Mouse (Mus musculus) limb, embryonic 11.5 days (tissue): ENCODE measurements around the gene Abca3. TPM values are rescaled to one million over a fixed set of nuclear protein-coding genes. Genes with fewer than 3 reads are reported as not detected.

Experiments used
- ATAC-seq: fragments of 200-750 bp; cut with Nextera tagmentation; 2 replicates; pipeline ENCODE4 v1.8.0; 2017; ENCODE audit warnings: low read depth; ENCODE audit not compliant: insufficient number of reproducible peaks, low FRiP score, low TSS enrichment
- DNase-seq: peaks from one replicate; pipeline ENCODE4 v3.0.0-alpha.2; 2015; ENCODE audit warnings: low spot score
- H3K27ac ChIP-seq: fragments of 300-500 bp; sonication (generic); replicated peaks from 2 replicates; pipeline ENCODE4 v1.5.1; 2014; ENCODE audit warnings: low read depth, mild to moderate bottlenecking, low read length
- H3K27me3 ChIP-seq: fragments of 300-500 bp; sonication (generic); 2 replicates; pipeline ENCODE4 v1.6.1; 2014; ENCODE audit warnings: mild to moderate bottlenecking, low read length, mixed read lengths; ENCODE audit not compliant: control insufficient read depth, insufficient read depth
- H3K36me3 ChIP-seq: fragments of 300-500 bp; sonication (generic); 2 replicates; pipeline ENCODE4 v1.6.1; 2014; ENCODE audit warnings: mild to moderate bottlenecking, low read length, moderate library complexity, mixed read lengths; ENCODE audit not compliant: control insufficient read depth, insufficient read depth
- H3K4me1 ChIP-seq: fragments of 300-500 bp; sonication (generic); 2 replicates; pipeline ENCODE4 v1.6.1; 2014; ENCODE audit warnings: low read length, mixed read lengths; ENCODE audit not compliant: control insufficient read depth, insufficient read depth
- H3K4me2 ChIP-seq: fragments of 300-500 bp; sonication (generic); 2 replicates; pipeline ENCODE4 v1.6.1; 2014; ENCODE audit warnings: low read depth, mild to moderate bottlenecking, moderate library complexity; ENCODE audit not compliant: severe bottlenecking
- H3K4me3 ChIP-seq: fragments of 300-500 bp; sonication (generic); 2 replicates; pipeline ENCODE4 v1.5.1; 2014; ENCODE audit warnings: low read depth, low read length
- H3K9ac ChIP-seq: fragments of 300-500 bp; sonication (generic); 2 replicates; pipeline ENCODE4 v1.6.1; 2014; ENCODE audit warnings: mild to moderate bottlenecking, low read length
- H3K9me3 ChIP-seq: fragments of 300-500 bp; sonication (generic); 2 replicates; pipeline ENCODE4 v1.6.1; 2016; ENCODE audit warnings: low read length; ENCODE audit not compliant: control insufficient read depth
- WGBS: fragments of 180-500 bp; shearing (Covaris S2); extraction: QIAGEN DNeasy Blood & Tissue Kit; methylation state at CpG from one replicate; pipeline ENCODE4 v1.1.7; 2014; 5-methylcytosine and 5-hydroxymethylcytosine counted together
- polyA plus RNA-seq: library from polyadenylated mRNA; unstranded; fragments of >200 nt; fragmentation: Nextera tagmentation; extraction: Ambion mirVana; gene quantifications from 2 replicates; pipeline ENCODE4 v1.2.1, GENCODE M21; 2014

The Abca3 gene
- polyA plus RNA-seq, 1 experiment from 2014 or later, result 3.0 TPM

DNA sequence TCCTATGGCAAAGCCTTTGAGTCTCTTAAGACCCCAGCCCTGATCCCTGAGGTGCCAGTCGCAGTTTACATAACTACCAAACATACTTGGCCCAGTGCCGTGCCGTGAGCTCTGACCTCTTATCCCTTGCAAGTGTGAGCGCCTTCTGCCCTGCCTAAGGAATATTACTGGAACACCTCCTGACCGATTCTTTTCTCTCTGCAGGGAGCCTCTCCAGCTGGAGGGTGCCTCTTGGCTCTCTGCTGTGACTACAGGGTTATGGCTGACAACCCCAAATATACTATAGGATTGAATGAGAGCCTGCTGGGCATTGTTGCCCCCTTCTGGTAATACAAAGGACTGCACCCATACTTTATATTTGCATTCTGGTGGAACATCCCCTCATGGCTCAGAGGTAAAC, 85.3 kb downstream of the Abca3 start:
- Histone ChIP-seq H3K4me3 (no peak overlapping the region), H3K27me3 (no peaks in the 10 kb centered on the region), H3K36me3 (peaks cover 8% of the 10 kb centered on the region), H3K4me1 (no peaks in the 10 kb centered on the region), H3K9me3 (no peaks in the 10 kb centered on the region), H3K27ac (no peak overlapping the region), H3K9ac (no peak overlapping the region), H3K4me2 (no peak overlapping the region)
- DNase-seq, result peak; percentile 48
- no peak for ATAC-seq
- WGBS, result 77% methylated on average over 5 of the region's 5 CpGs

DNA sequence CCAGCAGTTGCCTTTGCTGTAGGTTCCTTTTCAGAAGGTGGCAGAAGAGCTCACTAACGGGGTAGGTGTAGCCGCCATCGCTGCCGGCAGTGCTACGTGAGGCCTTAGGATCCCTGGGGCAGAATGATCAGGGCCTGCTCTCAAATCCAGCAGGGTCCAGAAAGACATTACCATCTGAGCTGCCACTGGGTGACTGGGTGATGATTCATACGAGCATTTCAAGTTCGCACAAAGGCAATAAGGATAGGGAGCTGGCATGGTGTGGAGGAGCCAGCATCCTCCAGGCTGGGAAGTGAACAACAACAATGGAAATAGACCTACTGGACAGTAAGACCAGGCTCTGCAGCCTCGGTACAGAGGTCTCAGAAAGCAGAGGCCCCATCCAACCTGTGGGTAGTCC, 88.6 kb downstream of the Abca3 start:
- Histone ChIP-seq H3K27me3 (no peaks in the 10 kb centered on the region), H3K4me3 (no peak overlapping the region), H3K27ac (no peak overlapping the region), H3K9me3 (no peaks in the 10 kb centered on the region), H3K4me1 (no peaks in the 10 kb centered on the region), H3K36me3 (peaks cover 20% of the 10 kb centered on the region), H3K9ac (no peak overlapping the region), H3K4me2 (no peak overlapping the region)
- DNase-seq (no peak), ATAC-seq (no peak)
- WGBS, result 94% methylated on average over 8 of the region's 8 CpGs

DNA sequence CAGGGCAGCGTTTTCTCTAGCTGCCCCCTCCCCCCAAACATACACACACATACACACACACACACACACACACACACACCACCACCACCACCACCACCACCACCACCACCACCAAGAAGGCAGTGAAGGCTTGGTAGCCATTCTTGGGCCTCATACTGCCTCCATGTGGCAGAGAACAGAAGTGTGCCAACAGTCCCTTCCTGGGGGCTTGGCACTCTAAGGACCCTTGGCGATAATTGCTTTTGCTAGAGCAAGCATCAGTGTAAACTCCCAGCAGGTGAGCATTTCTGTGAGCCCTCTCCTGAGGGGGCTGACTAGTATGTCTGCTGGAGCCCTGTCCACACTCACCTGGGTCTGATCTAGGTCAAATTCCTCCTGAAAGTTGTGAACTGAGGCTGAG, 89.4 kb downstream of the Abca3 start:
- H3K4me3 ChIP-seq, result no peak overlapping the region
- H3K9ac ChIP-seq, result no peak overlapping the region
- no peaks in the 10 kb centered on the region for H3K9me3 ChIP-seq
- H3K27me3 ChIP-seq, result no peaks in the 10 kb centered on the region
- peaks cover 25% of the 10 kb centered on the region for H3K36me3 ChIP-seq
- 61% methylated on average over 2 of the region's 2 CpGs for WGBS
- no peak for DNase-seq
- no peaks in the 10 kb centered on the region for H3K4me1 ChIP-seq
- H3K27ac ChIP-seq, result no peak overlapping the region
- no peak overlapping the region for H3K4me2 ChIP-seq
- ATAC-seq, result no peak

DNA sequence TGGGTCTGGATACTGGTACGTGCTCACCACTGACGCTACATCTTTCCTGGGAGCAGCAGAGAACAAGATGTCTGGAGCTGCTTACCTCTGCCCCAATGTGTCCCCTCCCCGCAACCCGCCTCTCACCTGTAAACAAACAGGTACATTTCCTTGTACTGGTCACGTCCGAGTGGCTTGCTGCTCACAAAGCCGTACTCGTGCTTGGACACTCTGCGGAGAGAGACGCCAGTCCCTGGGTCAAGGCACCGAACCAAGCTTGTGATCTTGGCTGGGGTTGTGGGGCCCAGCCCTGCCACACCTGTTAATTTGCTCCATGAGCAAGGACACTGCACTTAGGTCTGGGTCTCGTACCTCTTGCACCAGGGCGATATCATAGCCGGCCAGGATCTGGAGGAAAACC, 90.4 kb downstream of the Abca3 start:
- H3K4me2 ChIP-seq, result no peak overlapping the region
- no peak for DNase-seq
- 90% methylated on average over 14 of the region's 14 CpGs for WGBS
- peaks cover 33% of the 10 kb centered on the region for H3K36me3 ChIP-seq
- H3K27me3 ChIP-seq, result no peaks in the 10 kb centered on the region
- no peaks in the 10 kb centered on the region for H3K4me1 ChIP-seq
- ATAC-seq, result no peak
- H3K9me3 ChIP-seq, result no peaks in the 10 kb centered on the region
- no peak overlapping the region for H3K9ac ChIP-seq
- no peak overlapping the region for H3K27ac ChIP-seq
- no peak overlapping the region for H3K4me3 ChIP-seq

DNA sequence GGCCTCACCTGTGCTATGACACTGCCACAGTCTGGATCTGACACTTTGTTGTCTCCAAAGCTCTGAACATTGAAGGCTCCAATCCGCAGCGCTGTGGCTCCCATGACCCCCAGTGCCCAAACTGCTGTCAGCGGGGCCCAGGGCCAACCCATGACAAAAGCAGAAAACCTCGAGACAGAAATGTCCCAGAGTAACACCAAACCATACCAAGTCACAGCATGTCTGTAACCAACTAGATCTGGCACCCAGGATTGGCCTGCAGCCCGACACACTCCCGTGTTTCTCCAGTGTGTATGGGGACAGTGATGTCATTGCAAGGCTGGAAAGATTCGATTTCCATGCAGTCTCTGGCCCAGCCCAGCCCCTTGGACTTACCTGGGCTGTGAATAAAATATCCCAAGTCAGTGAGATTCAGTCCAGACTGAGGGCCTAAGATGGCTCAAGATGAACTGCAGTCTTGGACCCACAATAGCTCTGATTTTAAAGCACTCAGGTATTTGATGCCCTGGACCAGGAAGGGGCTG, 90.9 kb downstream of the Abca3 start, which contains the start of gene Dnase1l2:
Gene Dnase1l2, minus strand, starts transcription at position 474 of the 524 bp plus-strand sequence.
- Histone ChIP-seq H3K9me3 (no peaks in the 10 kb centered on the region), H3K4me1 (no peaks in the 10 kb centered on the region), H3K27me3 (no peaks in the 10 kb centered on the region), H3K9ac (no peak within 1 kb of the TSS), H3K27ac (no peak within 1 kb of the TSS), H3K4me3 (no peak within 1 kb of the TSS), H3K4me2 (no peak within 1 kb of the TSS), H3K36me3 (peaks cover 37% of the 10 kb centered on the region)
- 83% methylated on average over 7 of the region's 7 CpGs for WGBS
- DNase-seq (no peak), ATAC-seq (no peak)

DNA sequence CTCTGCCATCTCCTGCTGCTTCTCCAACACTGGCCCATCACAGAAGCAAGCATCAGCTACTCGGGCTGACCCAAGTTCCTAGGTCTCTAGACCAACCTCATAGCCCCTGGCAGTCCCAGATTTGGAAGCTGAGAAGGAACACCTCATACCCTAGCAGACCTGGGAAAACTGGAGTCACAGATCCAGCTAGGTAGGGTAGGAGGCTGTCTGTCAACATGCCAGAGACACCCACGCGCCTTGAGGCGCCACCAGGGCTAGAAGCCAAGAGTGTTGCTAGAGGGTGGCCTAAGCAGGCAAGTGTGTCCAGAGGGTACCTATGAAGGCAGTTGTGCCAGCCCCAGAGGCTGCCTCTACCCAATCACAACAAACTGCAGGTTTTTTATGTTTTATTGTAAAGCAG, 91.7 kb downstream of the Abca3 start:
- H3K27me3 ChIP-seq, result no peaks in the 10 kb centered on the region
- 92% methylated on average over 4 of the region's 4 CpGs for WGBS
- no peaks in the 10 kb centered on the region for H3K4me1 ChIP-seq
- no peaks in the 10 kb centered on the region for H3K9me3 ChIP-seq
- no peak for DNase-seq
- no peak overlapping the region for H3K4me2 ChIP-seq
- ATAC-seq, result no peak
- no peak overlapping the region for H3K27ac ChIP-seq
- H3K4me3 ChIP-seq, result no peak overlapping the region
- H3K9ac ChIP-seq, result no peak overlapping the region
- peaks cover 43% of the 10 kb centered on the region for H3K36me3 ChIP-seq

DNA sequence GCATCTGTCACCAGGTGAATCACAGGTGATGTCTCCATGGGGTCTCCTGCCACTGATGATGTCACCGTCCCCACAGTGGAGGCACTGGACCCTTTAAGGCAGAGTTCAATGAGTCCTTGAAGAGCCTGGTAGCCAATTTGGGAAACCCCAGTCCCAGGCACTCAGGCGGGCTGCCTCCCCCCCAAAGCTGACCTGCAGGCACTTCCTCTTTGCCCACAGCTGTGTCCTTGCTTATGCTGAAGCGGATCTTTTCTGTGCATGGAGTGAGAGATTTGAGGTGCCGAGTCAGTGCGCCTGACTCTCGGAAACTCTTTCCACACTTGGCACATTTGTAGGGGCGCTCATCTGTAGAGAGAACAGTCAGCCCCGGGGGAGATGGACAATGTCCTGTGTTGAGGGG, 94.8 kb downstream of the Abca3 start:
- ATAC-seq (no peak), DNase-seq (no peak)
- Histone ChIP-seq H3K27me3 (no peaks in the 10 kb centered on the region), H3K9ac (no peak overlapping the region), H3K27ac (no peak overlapping the region), H3K4me1 (no peaks in the 10 kb centered on the region), H3K36me3 (peaks cover 46% of the 10 kb centered on the region), H3K9me3 (no peaks in the 10 kb centered on the region), H3K4me3 (no peak overlapping the region), H3K4me2 (no peak overlapping the region)
- WGBS, result 92% methylated on average over 8 of the region's 8 CpGs

DNA sequence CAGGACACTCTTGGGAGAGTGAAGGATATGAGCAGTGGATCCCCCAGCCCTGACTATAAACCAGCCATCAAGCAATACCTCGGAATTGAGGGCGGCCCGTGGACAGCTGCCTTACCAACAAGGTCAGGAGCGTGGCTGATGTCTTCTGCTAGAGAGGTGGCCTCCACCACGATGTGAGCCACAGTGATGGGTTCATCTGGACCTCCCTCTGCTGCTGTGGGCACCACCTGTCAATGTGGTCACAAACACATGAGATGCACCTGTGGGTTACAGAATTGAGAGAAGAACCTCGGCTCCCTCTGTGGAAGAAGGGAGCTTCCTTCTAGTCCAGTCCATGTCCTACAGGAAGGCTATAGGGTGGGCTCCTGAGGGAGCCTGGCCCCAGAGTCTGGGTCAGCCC, 97.8 kb downstream of the Abca3 start:
- no peak for ATAC-seq

DNA sequence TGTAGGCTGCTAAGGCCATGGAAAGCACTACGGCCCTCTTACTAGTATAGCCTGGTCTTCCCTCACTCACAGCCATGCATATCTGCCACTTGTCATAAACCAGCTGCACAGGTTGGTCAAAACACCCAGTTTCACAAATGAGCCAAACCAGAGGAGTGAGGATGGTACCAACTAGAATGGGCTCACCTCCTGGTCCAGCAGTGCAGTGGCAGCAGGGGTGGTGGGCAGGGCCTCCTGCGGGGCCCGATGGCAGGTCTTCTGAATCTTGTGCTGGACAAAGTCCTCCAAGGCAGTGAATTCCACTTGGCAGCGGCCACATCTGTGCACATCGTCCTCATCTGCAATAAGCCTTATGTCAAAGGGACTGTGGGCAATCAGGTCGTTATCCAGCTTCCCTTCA, 99.5 kb downstream of the Abca3 start:
- no peak for ATAC-seq
- peaks cover 27% of the 10 kb centered on the region for H3K36me3 ChIP-seq
- WGBS, result 93% methylated on average over 6 of the region's 6 CpGs

More for the DNA sequence above, 97.8 kb downstream of the Abca3 start:
- no peak overlapping the region for H3K4me3 ChIP-seq
- H3K9ac ChIP-seq, result no peak overlapping the region
- DNase-seq, result no peak
- no peak overlapping the region for H3K4me2 ChIP-seq
- H3K27ac ChIP-seq, result no peak overlapping the region
- peaks cover 35% of the 10 kb centered on the region for H3K36me3 ChIP-seq
- no peaks in the 10 kb centered on the region for H3K27me3 ChIP-seq
- H3K9me3 ChIP-seq, result no peaks in the 10 kb centered on the region
- WGBS, result 90% methylated on average over 6 of the region's 6 CpGs
- H3K4me1 ChIP-seq, result no peaks in the 10 kb centered on the region; the same call in 1 of the 2 replicates

More for the DNA sequence above, 99.5 kb downstream of the Abca3 start:
- DNase-seq, result no peak
- Histone ChIP-seq H3K4me1 (no peaks in the 10 kb centered on the region; the same call in 1 of the 2 replicates), H3K9ac (no peak overlapping the region), H3K27ac (no peak overlapping the region), H3K27me3 (no peaks in the 10 kb centered on the region), H3K9me3 (no peaks in the 10 kb centered on the region), H3K4me2 (no peak overlapping the region), H3K4me3 (no peak overlapping the region)
